Mouse (Mus musculus): ENCODE data around the gene Plxdc1.
A peak's percentile ranks its signal among the peaks of the same experiment; 100 is the strongest.

Plxdc1 gene

GRCm38 (mm10) chr11:98016177-98016576, 29.9 kb upstream of the Plxdc1 start:
- no peak for DNase-seq

- no peak for DNase-seq
Observed at GRCm38 (mm10) chr11:98012831-98013230, 26.6 kb upstream of the Plxdc1 start.

- no peak for DNase-seq
Observed at GRCm38 (mm10) chr11:98011716-98012115, 25.5 kb upstream of the Plxdc1 start.

- peak; percentile 44 for DNase-seq
Observed at GRCm38 (mm10) chr11:98008087-98008486, 21.8 kb upstream of the Plxdc1 start.

- DNase-seq = no peak
Observed at GRCm38 (mm10) chr11:98005686-98006085, 19.4 kb upstream of the Plxdc1 start.

- DNase-seq = no peak
Observed at GRCm38 (mm10) chr11:98005076-98005475, 18.8 kb upstream of the Plxdc1 start.

GRCm38 (mm10) chr11:98004161-98004560, 17.9 kb upstream of the Plxdc1 start:
- DNase-seq = no peak

- peak; percentile 66 for DNase-seq
Observed at GRCm38 (mm10) chr11:98003171-98003671, 17.0 kb upstream of the Plxdc1 start.

GRCm38 (mm10) chr11:98002627-98003026, 16.4 kb upstream of the Plxdc1 start:
- DNase-seq = peak; percentile 98

- peak; percentile 54 for DNase-seq
Observed at GRCm38 (mm10) chr11:98001986-98002385, 15.7 kb upstream of the Plxdc1 start.

GRCm38 (mm10) chr11:98001351-98001824, 15.1 kb upstream of the Plxdc1 start:
- DNase-seq = peak; percentile 88

GRCm38 (mm10) chr11:98000378-98001140, 14.3 kb upstream of the Plxdc1 start:
- peak; percentile 93 for DNase-seq

- peak; percentile 35 for DNase-seq
Observed at GRCm38 (mm10) chr11:97999748-98000147, 13.5 kb upstream of the Plxdc1 start.

GRCm38 (mm10) chr11:97998898-97999608, 12.8 kb upstream of the Plxdc1 start:
- DNase-seq = peak; percentile 80

- peak; percentile 57 for DNase-seq
Observed at GRCm38 (mm10) chr11:97998074-97998793, 12.0 kb upstream of the Plxdc1 start.

GRCm38 (mm10) chr11:97997387-97997960, 11.2 kb upstream of the Plxdc1 start:
- DNase-seq = peak; percentile 59

- DNase-seq = no peak
Observed at GRCm38 (mm10) chr11:97996691-97997090, 10.4 kb upstream of the Plxdc1 start.

- DNase-seq = peak; percentile 88
Observed at GRCm38 (mm10) chr11:97995564-97996288, 9.5 kb upstream of the Plxdc1 start, which contains the start of gene Arl5c. Gene Arl5c (minus strand): TSS chr11:97996181.

- peak; percentile 97 for DNase-seq
Observed at GRCm38 (mm10) chr11:97994539-97995100, 8.4 kb upstream of the Plxdc1 start.

GRCm38 (mm10) chr11:97988530-97989096, 2.4 kb upstream of the Plxdc1 start:
- peak; percentile 92 for DNase-seq

Data from thymus, postnatal 14 days (tissue).